Mouse (Mus musculus): ENCODE measurements around the gene Wars2.

Gene Wars2

GRCm38 (mm10) chr3:99263471-99263903, 122.6 kb downstream of the Wars2 start:
- no peak for DNase-seq (ENCODE audit: low read depth, low spot score)

DNA sequence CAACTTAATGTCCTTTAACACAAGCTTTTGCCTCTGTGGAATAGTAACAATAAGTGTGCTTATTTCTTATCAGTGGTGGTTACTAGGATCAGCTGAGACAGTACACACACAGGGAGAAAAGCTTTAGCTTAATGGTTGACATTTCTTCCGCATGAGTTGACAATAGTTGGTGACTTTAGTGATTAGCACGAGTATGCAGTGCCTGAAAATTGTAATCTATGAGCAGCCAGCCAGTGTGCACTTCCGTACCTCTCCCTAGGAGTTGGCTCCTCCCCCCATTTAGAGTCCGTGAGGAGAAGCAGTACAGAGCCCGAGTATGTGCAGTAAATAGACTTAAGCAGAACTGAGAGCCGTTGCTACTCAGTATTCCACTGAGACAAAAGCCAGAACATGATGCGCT, 123.8 kb downstream of the Wars2 start:
- DNase-seq (ENCODE audit: low read depth, low spot score), result no peak

- DNase-seq (ENCODE audit: low read depth, low spot score), result no peak
Measured at GRCm38 (mm10) chr3:99266752-99267303, 126.0 kb downstream of the Wars2 start.

DNA sequence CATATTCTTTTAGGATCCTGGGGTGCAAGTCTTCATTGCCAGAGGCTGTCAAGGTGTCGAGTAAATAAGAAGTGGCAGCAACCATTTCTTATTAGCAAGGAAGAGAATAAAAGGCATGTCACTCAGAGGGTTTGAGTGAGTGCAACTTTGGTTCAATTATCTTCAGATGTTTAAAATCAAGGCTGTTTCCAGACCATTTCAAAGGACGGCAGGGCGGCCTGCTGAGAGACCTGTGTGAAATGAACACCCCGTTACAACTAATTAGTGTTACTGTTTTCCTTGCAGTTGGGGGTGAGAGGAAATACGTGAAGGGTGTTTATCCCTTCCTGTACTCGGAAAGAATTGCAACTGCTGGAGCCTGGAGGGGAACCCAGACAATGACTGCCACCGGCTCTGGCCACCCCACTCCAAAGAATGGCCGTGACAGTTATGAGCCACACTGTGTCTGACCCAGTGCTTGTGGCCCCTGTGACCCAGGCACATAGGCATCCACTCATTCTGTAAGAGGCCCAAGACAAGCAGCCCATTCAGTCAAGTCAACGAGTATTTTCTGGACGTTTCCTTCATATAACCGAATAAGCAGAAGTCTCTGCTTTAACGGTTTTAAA, 137.2 kb downstream of the Wars2 start:
- DNase-seq (ENCODE audit: low read depth, low spot score), result no peak

DNA sequence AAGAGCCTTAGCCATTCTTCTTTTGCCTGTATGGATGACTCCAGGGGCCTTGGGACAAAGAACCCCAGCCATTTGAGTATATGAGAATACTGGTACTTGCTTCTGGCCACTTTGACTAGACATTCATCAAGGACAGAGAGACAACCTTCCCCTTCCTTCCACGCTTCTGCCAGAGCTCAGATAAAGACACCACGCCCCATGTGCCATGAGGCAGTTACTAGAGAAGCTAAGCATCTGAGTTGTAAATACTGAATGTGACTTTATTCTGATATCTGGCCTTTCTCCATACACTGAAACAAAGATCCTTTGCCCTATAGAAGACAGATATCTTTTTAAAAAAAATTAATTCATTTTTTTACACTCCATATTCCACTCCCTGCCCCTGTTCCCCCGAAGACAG, 138.8 kb downstream of the Wars2 start:
- no peak for DNase-seq (ENCODE audit: low read depth, low spot score)

GRCm38 (mm10) chr3:99281453-99281852, 140.6 kb downstream of the Wars2 start:
- no peak for DNase-seq (ENCODE audit: low read depth, low spot score)

DNA sequence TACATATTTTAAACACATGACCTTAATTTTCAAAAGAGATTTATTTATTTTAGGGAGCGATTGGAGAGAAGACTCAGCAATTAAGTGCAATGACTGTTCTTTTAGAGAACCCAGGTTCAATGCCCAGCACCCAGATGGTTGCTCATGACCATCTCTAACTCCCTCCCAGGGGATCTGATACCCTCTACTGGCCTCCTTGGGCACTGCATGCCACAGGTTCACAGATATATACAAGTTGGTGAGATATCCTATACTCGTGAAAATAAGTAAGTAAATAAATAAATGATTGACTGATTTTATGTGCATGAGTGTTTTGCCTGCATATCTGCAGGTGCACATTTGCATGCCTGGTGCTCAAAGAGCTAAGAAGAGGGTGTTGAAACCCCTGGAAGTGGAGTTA, 147.4 kb downstream of the Wars2 start:
- no peak for DNase-seq (ENCODE audit: low read depth, low spot score)

Data from mesoderm, embryonic 11.5 days (tissue).